Mouse (Mus musculus): ENCODE measurements at regions not wholly inside any gene's neighbourhood (a gene's known extent, or its start where the extent isn't known, plus 50 kb on each side); places are given as distances from the start of the nearest gene placed in this dataset.

GRCm38 (mm10) chr2:117461541-117462290 is 118.9 kb upstream of the Rasgrp1 start:
- TF ChIP-seq CTCF (IDR thresholded peaks at IDR 0.05; ENCODE audit: low read depth, low read length) (no peak), POLR2A (IDR thresholded peaks at IDR 0.05; ENCODE audit: extremely low read depth, insufficient read depth, low read length) (no peak)

All from liver, adult 2 months (tissue).